Mouse (Mus musculus) E14TG2a.4 (cell line): ENCODE measurements around the gene Slc25a29.

Experiments used
- CTCF ChIP-seq: conservative IDR thresholded peaks from 2 replicates; pipeline ENCODE4 v1.5.1; 2014; ENCODE audit warnings: low read length
- NANOG ChIP-seq: IDR thresholded peaks from 2 replicates; pipeline ENCODE4 v1.6.1; 2014; ENCODE audit warnings: borderline replicate concordance, low read length, mixed read lengths

- TF ChIP-seq CTCF (no peak), NANOG (no peak)
Observed at GRCm38 (mm10) chr12:108834337-108834736, 1.3 kb downstream of the Slc25a29 start.
